Mouse (Mus musculus): ENCODE results near the gene Fgf16.
A peak's percentile ranks its signal among the peaks of the same experiment; 100 is the strongest.

Fgf16 gene

DNA sequence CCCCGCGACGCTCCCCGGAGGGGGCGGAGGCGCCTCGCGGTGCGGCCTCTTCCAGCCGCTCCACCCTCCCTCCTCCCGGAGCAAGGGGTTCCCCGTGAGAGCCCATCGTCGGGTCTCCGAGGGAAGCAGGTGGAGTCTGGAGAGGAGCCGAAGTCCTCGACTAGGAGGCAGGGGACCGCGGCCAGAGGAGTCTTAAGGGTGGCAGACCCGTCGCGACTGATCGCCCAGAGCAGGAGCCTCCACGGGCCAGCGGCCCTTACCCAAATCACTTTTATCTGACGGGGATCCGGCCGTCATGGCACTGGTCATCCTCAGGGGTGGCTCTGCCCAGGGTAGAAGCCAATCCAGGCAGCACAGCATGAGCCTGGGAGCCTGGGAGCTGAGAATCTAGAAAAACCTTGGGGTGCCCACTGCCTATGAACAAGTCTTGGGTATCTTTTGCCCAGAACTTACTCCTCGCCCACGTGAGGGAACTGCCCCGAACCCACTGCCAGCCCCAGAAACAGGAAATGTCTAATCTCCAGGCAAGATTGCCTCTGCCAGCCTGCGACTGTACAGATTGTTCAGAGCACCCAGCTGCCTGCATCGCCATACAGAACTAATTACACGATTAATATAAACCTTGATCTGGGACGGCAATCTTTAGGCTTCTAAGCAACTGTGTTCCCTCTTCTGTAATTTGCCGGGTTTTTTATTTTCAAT lies 1.1 kb downstream of the Fgf16 start:
- Histone ChIP-seq H3K36me3 (ENCODE audit: insufficient read depth, low read length) (no peaks in the 10 kb centered on the region), H3K4me1 (replicated peaks; ENCODE audit: low read depth, low read length) (no peaks in the 10 kb centered on the region), H3K27me3 (ENCODE audit: insufficient read depth, low read length) (peaks cover 61% of the 10 kb centered on the region), H3K9me3 (ENCODE audit: low read length) (no peaks in the 10 kb centered on the region), H3K4me3 (replicated peaks; ENCODE audit: low read length) (peak overlapping the region; percentile 69)
- TF ChIP-seq NANOG (IDR thresholded peaks at IDR 0.05; ENCODE audit: borderline replicate concordance, low read length), result no peak
- no peak for TF ChIP-seq CTCF (conservative IDR thresholded peaks at IDR 0.05; ENCODE audit: low read length)
- no peak for TF ChIP-seq POU5F1 (IDR thresholded peaks at IDR 0.05; ENCODE audit: borderline replicate concordance, low read length)

DNA sequence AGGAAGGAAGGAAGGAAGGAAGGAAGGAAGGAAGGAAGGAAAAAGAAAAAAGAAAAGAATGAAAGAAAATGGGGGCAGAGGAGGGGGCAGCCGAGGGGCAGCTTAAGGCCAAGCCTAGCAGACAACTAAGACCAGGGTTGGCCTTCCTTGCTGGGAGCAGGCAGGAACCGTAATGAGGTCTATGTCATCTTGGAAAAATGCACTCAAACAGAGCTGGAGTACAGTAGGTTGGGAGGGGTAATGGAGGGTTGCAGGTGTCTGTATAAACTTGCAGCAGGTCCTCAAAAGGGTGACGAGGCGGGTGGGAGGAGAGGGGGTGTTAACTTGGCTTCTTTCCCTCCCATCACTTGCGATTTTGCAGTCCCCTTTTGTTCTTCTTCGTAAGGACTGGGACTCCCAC lies 1.9 kb downstream of the Fgf16 start:
- Histone ChIP-seq H3K36me3 (ENCODE audit: insufficient read depth, low read length) (no peaks in the 10 kb centered on the region), H3K27me3 (ENCODE audit: insufficient read depth, low read length) (peaks cover 59% of the 10 kb centered on the region), H3K4me3 (replicated peaks; ENCODE audit: low read length) (no peak overlapping the region)

DNA sequence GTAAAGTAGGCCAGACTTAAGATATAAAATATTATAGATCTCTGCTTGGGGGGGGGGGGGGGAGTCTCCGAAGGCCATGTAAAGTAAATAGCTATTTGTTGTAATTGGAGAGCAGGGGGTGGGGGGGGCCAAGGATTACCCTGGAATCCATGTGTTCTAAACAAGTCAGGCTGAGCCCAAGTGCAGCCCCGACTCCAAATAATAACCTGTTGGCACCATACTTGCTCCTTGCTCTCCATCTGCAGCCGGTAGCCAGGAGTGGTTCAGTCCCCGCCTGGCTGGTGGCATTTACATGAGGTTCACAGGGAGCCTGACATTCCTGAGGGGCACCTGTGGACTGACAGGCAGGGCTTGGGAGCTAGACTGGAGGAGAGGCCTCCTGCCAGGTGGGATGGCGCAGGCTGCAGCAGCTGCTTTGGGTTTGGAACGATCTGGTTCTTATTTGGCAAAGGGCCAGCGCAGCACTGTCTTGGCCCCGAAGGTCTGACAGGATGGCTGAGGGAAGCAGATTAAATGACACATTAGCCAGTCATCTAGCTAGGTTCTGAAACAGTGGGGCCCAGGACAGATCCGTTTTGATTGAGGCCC lies 3.2 kb downstream of the Fgf16 start:
- Histone ChIP-seq H3K9me3 (ENCODE audit: low read length) (no peaks in the 10 kb centered on the region), H3K36me3 (ENCODE audit: insufficient read depth, low read length) (no peaks in the 10 kb centered on the region), H3K27me3 (ENCODE audit: insufficient read depth, low read length) (peaks cover 56% of the 10 kb centered on the region), H3K4me3 (replicated peaks; ENCODE audit: low read length) (no peak overlapping the region), H3K4me1 (replicated peaks; ENCODE audit: low read depth, low read length) (no peaks in the 10 kb centered on the region)
- TF ChIP-seq POU5F1 (IDR thresholded peaks at IDR 0.05; ENCODE audit: borderline replicate concordance, low read length), result no peak
- TF ChIP-seq CTCF (conservative IDR thresholded peaks at IDR 0.05; ENCODE audit: low read length), result no peak

More for the DNA sequence above, 1.9 kb downstream of the Fgf16 start:
- H3K9me3 ChIP-seq (ENCODE audit: low read length), result no peaks in the 10 kb centered on the region
- no peak for TF ChIP-seq POU5F1 (IDR thresholded peaks at IDR 0.05; ENCODE audit: borderline replicate concordance, low read length)
- no peak for TF ChIP-seq NANOG (IDR thresholded peaks at IDR 0.05; ENCODE audit: borderline replicate concordance, low read length)
- no peak for TF ChIP-seq CTCF (conservative IDR thresholded peaks at IDR 0.05; ENCODE audit: low read length)
- no peaks in the 10 kb centered on the region for H3K4me1 ChIP-seq (replicated peaks; ENCODE audit: low read depth, low read length)

DNA sequence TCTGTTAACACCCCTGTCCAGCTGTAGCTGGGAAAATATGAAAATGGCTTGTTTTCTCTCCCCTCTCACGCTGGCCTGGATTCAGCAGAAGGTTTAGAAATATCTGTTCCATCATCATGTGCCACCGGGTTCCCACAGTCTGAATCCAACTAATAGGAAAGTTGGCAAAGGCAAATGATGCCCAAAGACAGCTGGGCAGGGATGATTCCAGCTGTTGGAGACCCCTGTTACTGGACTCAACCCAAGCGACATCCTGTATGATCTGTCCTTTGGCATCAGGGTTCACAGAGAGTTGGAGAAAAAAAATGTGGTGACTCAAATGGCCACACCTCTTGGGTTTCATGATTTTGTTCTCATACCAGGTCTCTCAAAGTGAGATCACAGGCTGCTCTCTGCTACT lies 3.9 kb downstream of the Fgf16 start:
- TF ChIP-seq CTCF (conservative IDR thresholded peaks at IDR 0.05; ENCODE audit: low read length) (no peak), POU5F1 (IDR thresholded peaks at IDR 0.05; ENCODE audit: borderline replicate concordance, low read length) (no peak), NANOG (IDR thresholded peaks at IDR 0.05; ENCODE audit: borderline replicate concordance, low read length) (no peak)
- Histone ChIP-seq H3K4me1 (replicated peaks; ENCODE audit: low read depth, low read length) (no peaks in the 10 kb centered on the region), H3K36me3 (ENCODE audit: insufficient read depth, low read length) (no peaks in the 10 kb centered on the region), H3K4me3 (replicated peaks; ENCODE audit: low read length) (no peak overlapping the region), H3K9me3 (ENCODE audit: low read length) (no peaks in the 10 kb centered on the region), H3K27me3 (ENCODE audit: insufficient read depth, low read length) (peaks cover 51% of the 10 kb centered on the region)

DNA sequence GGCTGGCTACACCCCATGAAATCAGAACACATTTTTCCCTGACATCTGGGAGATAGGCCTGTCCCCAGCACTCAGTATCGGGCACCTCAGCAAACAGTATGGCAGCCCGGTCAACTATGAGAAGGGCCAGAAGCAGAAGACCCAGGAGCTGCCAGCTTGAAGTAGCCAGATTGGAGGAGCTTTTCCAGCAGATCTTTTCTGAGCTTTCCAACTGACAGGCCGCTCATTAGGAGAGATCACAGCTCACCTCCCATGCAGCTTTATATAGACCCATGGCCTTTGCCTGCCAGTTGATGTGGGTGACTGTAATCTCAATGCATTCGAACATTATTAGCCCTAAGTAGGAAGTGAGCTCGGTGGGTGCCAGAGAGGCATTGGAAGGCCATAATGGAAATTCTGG lies 9.2 kb downstream of the Fgf16 start:
- Histone ChIP-seq H3K4me3 (replicated peaks; ENCODE audit: low read length) (no peak overlapping the region), H3K4me1 (replicated peaks; ENCODE audit: low read depth, low read length) (no peaks in the 10 kb centered on the region), H3K36me3 (ENCODE audit: insufficient read depth, low read length) (no peaks in the 10 kb centered on the region), H3K27me3 (ENCODE audit: insufficient read depth, low read length) (peaks cover 1% of the 10 kb centered on the region), H3K9me3 (ENCODE audit: low read length) (no peaks in the 10 kb centered on the region)
- TF ChIP-seq NANOG (IDR thresholded peaks at IDR 0.05; ENCODE audit: borderline replicate concordance, low read length), result no peak
- no peak for TF ChIP-seq POU5F1 (IDR thresholded peaks at IDR 0.05; ENCODE audit: borderline replicate concordance, low read length)
- TF ChIP-seq CTCF (conservative IDR thresholded peaks at IDR 0.05; ENCODE audit: low read length), result no peak

DNA sequence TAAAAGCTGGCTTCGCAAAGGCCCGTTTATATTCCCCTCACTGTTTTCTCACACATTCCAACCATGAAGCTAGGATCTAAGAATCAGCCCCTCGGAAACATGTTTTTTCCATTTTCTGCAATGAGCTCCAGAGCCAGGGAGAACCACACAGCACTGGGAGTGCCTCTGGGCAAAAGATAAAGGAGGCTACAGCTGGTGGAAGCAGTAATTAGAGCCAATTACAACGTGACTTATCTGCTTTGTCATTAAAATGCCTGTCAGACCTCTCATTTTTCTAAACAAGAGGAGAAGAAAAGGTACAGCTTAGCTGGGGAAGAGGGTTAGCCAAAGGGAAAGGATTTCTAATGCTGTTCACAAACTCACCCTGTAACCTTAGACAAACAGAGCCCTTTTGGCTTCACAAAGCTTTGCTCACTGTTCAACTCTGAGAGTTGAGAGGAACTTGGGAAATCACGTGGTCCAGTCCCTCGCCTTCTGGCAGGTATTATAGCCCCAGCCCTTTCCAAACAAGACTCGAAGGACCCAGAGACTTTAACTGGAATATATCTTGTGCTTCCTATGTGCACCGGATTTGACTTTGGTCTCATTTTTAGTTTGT lies 30.8 kb downstream of the Fgf16 start:
- Histone ChIP-seq H3K36me3 (ENCODE audit: insufficient read depth, low read length) (peaks cover 9% of the 10 kb centered on the region), H3K9me3 (ENCODE audit: low read length) (no peaks in the 10 kb centered on the region), H3K4me1 (replicated peaks; ENCODE audit: low read depth, low read length) (peaks cover 23% of the 10 kb centered on the region), H3K27me3 (ENCODE audit: insufficient read depth, low read length) (no peaks in the 10 kb centered on the region), H3K4me3 (replicated peaks; ENCODE audit: low read length) (no peak overlapping the region)
- TF ChIP-seq POU5F1 (IDR thresholded peaks at IDR 0.05; ENCODE audit: borderline replicate concordance, low read length) (no peak), NANOG (IDR thresholded peaks at IDR 0.05; ENCODE audit: borderline replicate concordance, low read length) (no peak), CTCF (conservative IDR thresholded peaks at IDR 0.05; ENCODE audit: low read length) (no peak)

DNA sequence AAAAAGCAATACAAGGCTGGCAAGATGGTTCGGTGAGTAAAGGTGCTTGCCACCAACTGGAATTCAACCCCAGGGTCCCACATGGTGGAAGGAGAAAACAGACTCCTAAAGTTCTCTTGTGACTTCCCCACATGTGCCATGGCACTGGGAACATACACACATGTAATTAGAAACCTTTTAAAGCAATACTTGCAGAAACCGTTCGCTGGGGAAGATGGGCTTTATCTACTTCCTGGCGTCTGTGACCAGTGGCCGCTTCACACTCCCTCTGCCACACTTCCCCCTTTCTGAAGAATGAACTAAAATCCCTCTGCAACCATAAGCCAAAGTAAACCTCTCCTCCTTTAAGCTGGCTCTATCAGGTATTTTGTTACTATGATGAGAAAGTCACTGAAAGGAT lies 60.4 kb downstream of the Fgf16 start:
- Histone ChIP-seq H3K4me1 (replicated peaks; ENCODE audit: low read depth, low read length) (no peaks in the 10 kb centered on the region), H3K9me3 (ENCODE audit: low read length) (no peaks in the 10 kb centered on the region), H3K36me3 (ENCODE audit: insufficient read depth, low read length) (peaks cover 62% of the 10 kb centered on the region), H3K27me3 (ENCODE audit: insufficient read depth, low read length) (no peaks in the 10 kb centered on the region), H3K4me3 (replicated peaks; ENCODE audit: low read length) (no peak overlapping the region)
- TF ChIP-seq CTCF (conservative IDR thresholded peaks at IDR 0.05; ENCODE audit: low read length) (no peak), POU5F1 (IDR thresholded peaks at IDR 0.05; ENCODE audit: borderline replicate concordance, low read length) (no peak), NANOG (IDR thresholded peaks at IDR 0.05; ENCODE audit: borderline replicate concordance, low read length) (no peak)
